In genomic region chr13:112993531-112994152, GRCm38 (mm10) we compare ENCODE assay signal across 8 mouse cellular contexts. TPM values are rescaled to one million over a fixed set of nuclear protein-coding genes. Genes with fewer than 3 reads are reported as not detected.
DNase-seq lines count a peak whose midpoint lies in the region; ATAC-seq and TF ChIP-seq lines count a peak whose summit lies in the region.

Mcidas (plus strand) TSS chr13:112993845.

- ATAC-seq in embryonic facial prominence, embryonic 14.5 days (ENCODE audit: low read depth), result 0 out of 2 replicates have a peak, but pooled peaks have one; percentile 35
- no peak; the same call in 1 of the 2 replicates for ATAC-seq in intestine, embryonic 14.5 days (replicated peaks; ENCODE audit: low FRiP score, low TSS enrichment, low read depth)
- ATAC-seq in lung, embryonic 15.5 days (ENCODE audit: borderline replicate concordance, extremely low read depth, low FRiP score, low TSS enrichment), result peak; percentile 16; the same call in 1 of the 2 replicates
- ATAC-seq in frontal cortex, adult (ENCODE audit: low TSS enrichment), result no peak

- no peaks in the 10 kb centered on the region for H3K9me3 ChIP-seq in ES-Bruce4 (replicated peaks; ENCODE audit: control insufficient read depth, insufficient read depth, low read length, poor library complexity, severe bottlenecking)
- no peaks in the 10 kb centered on the region for H3K9me3 ChIP-seq in embryonic facial prominence, embryonic 14.5 days (ENCODE audit: control insufficient read depth, low read length)
- H3K9me3 ChIP-seq in intestine, embryonic 14.5 days (ENCODE audit: control insufficient read depth, low read length), result no peaks in the 10 kb centered on the region
- no peaks in the 10 kb centered on the region for H3K9me3 ChIP-seq in lung, embryonic 15.5 days

- no peak within 1 kb of the TSS for H3K27ac ChIP-seq in ES-Bruce4 (ENCODE audit: insufficient read depth, low read length)
- no peak within 1 kb of the TSS for H3K27ac ChIP-seq in embryonic facial prominence, embryonic 14.5 days (replicated peaks; ENCODE audit: low read depth, low read length)
- no peak within 1 kb of the TSS for H3K27ac ChIP-seq in intestine, embryonic 14.5 days (ENCODE audit: low read depth)
- H3K27ac ChIP-seq in lung, embryonic 15.5 days, result no peak within 1 kb of the TSS

- under 1% methylated on average over 29 of the region's 63 CpGs for WGBS in embryonic facial prominence, embryonic 14.5 days
- WGBS in intestine, embryonic 14.5 days, result under 1% methylated on average over 57 of the region's 63 CpGs
- under 1% methylated on average over 61 of the region's 63 CpGs for WGBS in lung, embryonic 15.5 days

- peaks cover 19% of the 10 kb centered on the region for H3K27me3 ChIP-seq in ES-Bruce4 (ENCODE audit: control insufficient read depth, insufficient read depth, low read length, poor library complexity, severe bottlenecking)
- peaks cover 95% of the 10 kb centered on the region for H3K27me3 ChIP-seq in embryonic facial prominence, embryonic 14.5 days (replicated peaks; ENCODE audit: control insufficient read depth, insufficient read depth, low read length)
- peaks cover 95% of the 10 kb centered on the region for H3K27me3 ChIP-seq in intestine, embryonic 14.5 days (replicated peaks; ENCODE audit: control insufficient read depth, insufficient read depth, low read length)
- H3K27me3 ChIP-seq in lung, embryonic 15.5 days, result peaks cover 95% of the 10 kb centered on the region

- no peaks in the 10 kb centered on the region for H3K36me3 ChIP-seq in ES-Bruce4 (ENCODE audit: control insufficient read depth, insufficient read depth, low read length, poor library complexity, severe bottlenecking)
- H3K36me3 ChIP-seq in embryonic facial prominence, embryonic 14.5 days (ENCODE audit: control insufficient read depth, insufficient read depth, low read length), result no peaks in the 10 kb centered on the region
- H3K36me3 ChIP-seq in intestine, embryonic 14.5 days (ENCODE audit: control insufficient read depth, insufficient read depth, low read length), result no peaks in the 10 kb centered on the region
- H3K36me3 ChIP-seq in lung, embryonic 15.5 days, result no peaks in the 10 kb centered on the region

- peak within 1 kb of the TSS; percentile 31 for H3K9ac ChIP-seq in ES-Bruce4 (ENCODE audit: low read depth, poor library complexity, severe bottlenecking)
- H3K9ac ChIP-seq in embryonic facial prominence, embryonic 14.5 days (ENCODE audit: low read depth, low read length), result peak within 1 kb of the TSS; percentile 42; the same call in 1 of the 2 replicates
- 0 out of 2 replicates have a peak within 1 kb of the TSS, but pooled peaks have one; percentile 1 for H3K9ac ChIP-seq in intestine, embryonic 14.5 days (ENCODE audit: low read length)
- peak within 1 kb of the TSS; percentile 39; the same call in 1 of the 2 replicates for H3K9ac ChIP-seq in lung, embryonic 15.5 days

- DNase-seq in CD4-positive, CD25-positive, alpha-beta regulatory T cell, adult 2 months (ENCODE audit: low read depth, low spot score), result peak; percentile 58
- no peak for DNase-seq in embryonic facial prominence, embryonic 14.5 days (ENCODE audit: low spot score)
- peak; percentile 74 for DNase-seq in intestine, embryonic 14.5 days (ENCODE audit: low spot score)
- peak; percentile 66 for DNase-seq in retina, postnatal 1 day
- DNase-seq in frontal cortex, adult 2 months (ENCODE audit: extremely low spot score in 1 of 2, low spot score in 1 of 2), result no peak

- H3K4me2 ChIP-seq in embryonic facial prominence, embryonic 14.5 days (ENCODE audit: low read depth, low read length), result peak within 1 kb of the TSS; percentile 68
- peak within 1 kb of the TSS; percentile 61 for H3K4me2 ChIP-seq in intestine, embryonic 14.5 days (ENCODE audit: low read length)
- H3K4me2 ChIP-seq in lung, embryonic 15.5 days, result peak within 1 kb of the TSS; percentile 80

- TF ChIP-seq POLR2A in ES-Bruce4 (IDR thresholded peaks at IDR 0.05; ENCODE audit: insufficient read depth, low read length), result no peak

- TF ChIP-seq CTCF in ES-Bruce4 (IDR thresholded peaks at IDR 0.05; ENCODE audit: low read depth, low read length), result no peak

- peak within 1 kb of the TSS; percentile 79 for H3K4me3 ChIP-seq in ES-Bruce4 (ENCODE audit: low read depth, low read length)
- peak within 1 kb of the TSS; percentile 42 for H3K4me3 ChIP-seq in embryonic facial prominence, embryonic 14.5 days (ENCODE audit: low read depth, low read length)
- H3K4me3 ChIP-seq in intestine, embryonic 14.5 days (ENCODE audit: low read depth, low read length), result peak within 1 kb of the TSS; percentile 26
- peak within 1 kb of the TSS; percentile 40 for H3K4me3 ChIP-seq in lung, embryonic 15.5 days

- no peak for TF ChIP-seq EP300 in ES-Bruce4 (IDR thresholded peaks at IDR 0.05; ENCODE audit: insufficient read depth, low read depth, low read length)

- no peaks in the 10 kb centered on the region for H3K4me1 ChIP-seq in ES-Bruce4 (ENCODE audit: control insufficient read depth, insufficient read depth, low read length)
- H3K4me1 ChIP-seq in embryonic facial prominence, embryonic 14.5 days (ENCODE audit: control insufficient read depth, insufficient read depth, low read length), result peaks cover 11% of the 10 kb centered on the region
- peaks cover 24% of the 10 kb centered on the region; the same call in 1 of the 2 replicates for H3K4me1 ChIP-seq in intestine, embryonic 14.5 days (replicated peaks; ENCODE audit: control insufficient read depth, insufficient read depth, low read length)
- H3K4me1 ChIP-seq in lung, embryonic 15.5 days, result peaks cover 37% of the 10 kb centered on the region

RNA-seq across cellular contexts. Expression of gene Mcidas, which starts in this region (rescaled TPM):
- polyA plus RNA-seq in ES-Bruce4 (2011; ENCODE audit: insufficient read depth, insufficient read length, low read depth, missing spikeins), result not detected in 2 replicates
- polyA plus RNA-seq in embryonic facial prominence, embryonic 14.5 days (2014; fragmentation: Nextera tagmentation; extraction: Ambion mirVana), result 1.8 and 4.1 TPM in 2 replicates
- 0.07 TPM in 1 of 2 replicates, not detected in the other for polyA plus RNA-seq in intestine, embryonic 14.5 days (2014; fragmentation: Nextera tagmentation; extraction: Ambion mirVana)
- polyA plus RNA-seq in lung, embryonic 15.5 days (2015; fragmentation: Nextera tagmentation; extraction: Ambion mirVana), result 6.3 and 6.9 TPM in 2 replicates
- polyA plus RNA-seq in frontal cortex, adult 2 months (2012; rRNA removed), result 0.19 and 0.26 TPM in 2 replicates

Comparison
In these comparisons a context has a peak if more than half of its experiments do, and no peak if none do; other contexts are left out.
1. Peak in DNase-seq, H3K4me3 ChIP-seq, H3K9ac ChIP-seq and H3K4me2 ChIP-seq in intestine, embryonic 14.5 days; RNA of the gene not detected or under 1 TPM.
2. DNase-seq: peak in CD4-positive, CD25-positive, alpha-beta regulatory T cell, adult 2 months (single experiment) and retina, postnatal 1 day (single experiment); none in embryonic facial prominence, embryonic 14.5 days (single experiment) and frontal cortex, adult 2 months (0 of 2).
3. H3K4me3 ChIP-seq: peak in every context shown above with its lines; median percentile 79 in ES-Bruce4; 42 in embryonic facial prominence, embryonic 14.5 days; 40 in lung, embryonic 15.5 days; 26 in intestine, embryonic 14.5 days.
4. ATAC-seq: peak in embryonic facial prominence, embryonic 14.5 days (single experiment) and lung, embryonic 15.5 days (single experiment); none in intestine, embryonic 14.5 days (single experiment) and frontal cortex, adult (single experiment).
5. Peak in every context shown above with its lines, with median percentiles within 50 percentile points of each other: H3K9ac ChIP-seq and H3K4me2 ChIP-seq.